Mouse (Mus musculus) megakaryocyte-erythroid progenitor cell, adult 5-6 weeks (primary cell): ENCODE measurements around the gene Ube2j2. TPM values are rescaled to one million over a fixed set of nuclear protein-coding genes. Genes with fewer than 3 reads are reported as not detected.

Source experiments
- ATAC-seq: replicated peaks from 2 replicates; pipeline ENCODE4 v1.8.0; 2016; ENCODE audit warnings: mild to moderate bottlenecking, inconsistent platforms; ENCODE audit not compliant: severe bottlenecking, poor library complexity, low FRiP score, low TSS enrichment
- total RNA-seq, 2 experiments: library from RNA; stranded (forward) in 1 of 2; stranded (reverse) in 1 of 2; fragments of 200-1000, 215-1000 nt in 1 of 2; fragments of >200 nt in 1 of 2; fragmentation: Nextera tagmentation in 1 of 2; gene quantifications; 2 replicates each; pipeline ENCODE4 v1.2.3; 2014 to 2017

Ube2j2 gene
- total RNA-seq (2014; fragmentation: Nextera tagmentation) (76.0 and 111 TPM in 2 replicates), total RNA-seq (2017) (133 and 145 TPM in 2 replicates)

DNA sequence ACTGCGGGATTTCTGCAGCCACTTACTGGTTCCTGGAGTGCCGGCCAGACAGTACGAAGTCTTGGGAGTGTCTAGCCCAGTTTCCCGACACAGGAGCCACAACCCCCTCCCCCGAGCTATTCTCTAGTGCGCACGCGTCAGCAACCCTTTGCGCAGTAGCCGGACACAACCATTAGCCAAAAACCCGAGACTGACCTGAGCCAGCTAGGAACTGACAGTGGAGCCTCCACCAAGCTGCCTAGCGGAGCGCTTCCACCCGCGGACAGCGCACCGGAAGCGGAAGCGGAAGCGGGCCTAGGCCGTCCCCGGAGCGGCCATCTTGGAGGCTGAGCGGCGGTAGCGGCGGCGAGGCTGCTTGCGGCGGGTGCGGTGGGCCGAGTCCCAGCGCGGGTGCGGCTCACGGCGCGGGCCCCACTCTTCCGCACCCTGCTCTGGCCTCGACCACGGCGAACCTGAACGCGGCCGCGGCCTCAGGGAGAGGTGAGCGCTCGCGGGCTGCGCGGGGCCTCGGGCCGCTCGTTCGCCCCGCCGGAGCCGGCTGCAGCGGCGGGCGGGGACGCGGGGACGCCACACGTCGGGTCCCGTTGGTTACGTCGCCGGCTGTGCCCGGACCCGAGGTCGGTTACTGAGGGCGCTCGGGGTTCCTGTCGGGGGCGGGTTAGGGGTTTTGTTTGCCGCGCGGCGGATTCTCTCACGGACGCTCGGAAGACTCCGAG, at the start of gene Ube2j2:
Gene Ube2j2, plus strand, starts transcription at position 298 of the 716 bp plus-strand sequence.
- ATAC-seq = peak; percentile 87

DNA sequence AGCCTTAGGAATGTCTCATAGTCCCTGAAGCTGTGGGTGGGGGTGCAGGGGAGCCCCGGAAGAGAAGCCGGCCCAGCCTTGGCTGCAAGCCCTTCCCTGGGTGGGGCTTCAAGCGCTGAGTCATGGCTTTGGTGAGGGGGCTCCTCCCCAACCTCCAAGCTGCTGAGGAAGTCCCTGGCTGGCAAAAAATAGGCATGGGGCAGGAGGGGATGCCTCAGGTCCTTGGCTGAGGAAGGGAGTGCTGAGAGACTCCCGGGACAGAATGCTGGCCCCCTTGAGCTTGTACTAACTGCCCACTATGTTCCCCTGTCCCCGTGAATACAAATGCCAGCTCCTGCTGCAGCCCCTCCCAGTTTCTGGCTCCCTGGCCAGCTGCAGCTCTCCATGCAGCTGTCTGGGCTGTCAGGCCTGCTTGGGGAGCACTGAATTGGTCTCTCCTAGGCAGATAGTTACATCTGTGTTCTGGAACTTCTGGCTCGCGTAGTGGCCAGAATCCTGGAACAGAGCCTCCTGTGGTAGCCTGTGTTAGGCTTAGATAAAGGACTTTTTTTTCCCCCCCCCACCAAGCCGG, 49.2 kb upstream of the Ube2j2 start:
- peak; percentile 46 for ATAC-seq

DNA sequence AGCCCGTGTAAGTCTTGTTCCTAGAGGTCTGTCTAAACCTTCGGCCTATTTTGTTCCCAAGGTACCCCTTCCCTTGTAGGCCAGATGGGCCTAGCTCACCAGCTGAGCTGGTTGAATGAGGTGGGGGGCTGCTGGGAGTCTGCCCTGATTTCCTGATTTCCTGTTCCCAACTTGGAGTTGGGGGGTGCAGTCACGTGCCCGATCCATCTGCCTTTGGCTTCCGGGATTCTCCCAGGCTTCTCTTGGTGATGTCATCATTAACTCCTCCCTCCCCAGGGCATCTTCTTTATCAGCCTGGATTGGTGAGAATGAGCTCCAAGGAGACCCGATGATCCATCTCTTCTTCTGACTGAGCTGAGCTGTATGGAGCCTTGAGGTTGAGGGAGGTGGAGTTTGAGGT, 48.4 kb upstream of the Ube2j2 start:
- no peak for ATAC-seq

DNA sequence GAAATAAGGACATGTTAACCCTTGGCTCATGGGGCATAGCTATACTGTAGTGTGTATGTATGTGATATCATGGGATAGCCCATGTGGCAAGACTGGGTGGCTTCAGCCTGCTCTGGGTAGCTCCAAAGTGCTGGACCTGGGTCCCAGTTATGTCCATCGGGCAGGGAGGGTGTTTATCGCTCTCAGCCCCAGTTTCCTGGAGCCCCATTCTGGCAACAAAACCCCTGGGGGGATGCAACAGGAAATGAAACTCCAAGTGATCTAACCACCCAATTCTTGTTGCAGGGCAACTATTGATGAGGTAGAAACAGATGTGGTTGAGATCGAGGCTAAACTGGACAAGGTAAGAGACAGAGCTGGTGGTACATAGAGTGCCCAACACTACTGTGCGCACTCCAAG, 47.8 kb upstream of the Ube2j2 start:
- no peak for ATAC-seq

DNA sequence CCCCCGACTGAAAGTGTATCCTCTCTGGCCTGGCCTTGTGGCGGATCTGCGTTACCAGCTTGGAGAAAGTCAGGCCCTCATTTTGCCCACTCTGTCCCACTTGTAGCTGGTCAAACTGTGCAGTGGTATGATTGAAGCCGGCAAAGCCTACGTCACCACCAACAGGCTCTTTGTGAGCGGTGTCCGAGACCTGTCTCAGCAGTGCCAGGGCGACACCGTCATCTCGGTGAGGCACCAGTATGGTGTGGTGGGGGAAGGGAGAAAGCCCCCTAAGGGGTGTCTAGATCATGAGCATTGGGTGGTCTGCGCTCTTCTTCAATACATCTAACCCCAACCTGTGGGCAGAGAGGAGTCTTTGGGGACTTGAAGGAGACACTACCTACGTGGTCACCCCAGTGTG, 47.2 kb upstream of the Ube2j2 start:
- no peak for ATAC-seq

DNA sequence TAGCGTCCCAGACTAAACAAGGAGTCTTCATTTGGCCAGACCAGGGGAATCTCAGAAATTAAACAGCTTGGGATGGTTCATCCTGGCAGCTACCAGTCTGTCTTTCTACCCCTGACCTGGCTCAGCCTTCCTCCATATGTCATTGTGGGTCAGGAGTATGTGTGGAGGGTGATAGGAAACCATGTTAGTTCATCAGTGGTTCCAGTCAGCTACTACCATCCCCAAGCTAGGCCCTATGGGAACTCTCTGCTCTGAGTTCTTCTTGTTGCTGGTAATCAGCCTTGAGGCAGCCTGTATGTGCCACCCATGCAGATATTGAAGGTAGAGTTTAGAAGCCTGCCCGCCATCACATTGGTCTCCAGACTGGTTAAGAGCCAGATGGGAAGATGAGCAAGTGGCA, 45.3 kb upstream of the Ube2j2 start:
- no peak for ATAC-seq

DNA sequence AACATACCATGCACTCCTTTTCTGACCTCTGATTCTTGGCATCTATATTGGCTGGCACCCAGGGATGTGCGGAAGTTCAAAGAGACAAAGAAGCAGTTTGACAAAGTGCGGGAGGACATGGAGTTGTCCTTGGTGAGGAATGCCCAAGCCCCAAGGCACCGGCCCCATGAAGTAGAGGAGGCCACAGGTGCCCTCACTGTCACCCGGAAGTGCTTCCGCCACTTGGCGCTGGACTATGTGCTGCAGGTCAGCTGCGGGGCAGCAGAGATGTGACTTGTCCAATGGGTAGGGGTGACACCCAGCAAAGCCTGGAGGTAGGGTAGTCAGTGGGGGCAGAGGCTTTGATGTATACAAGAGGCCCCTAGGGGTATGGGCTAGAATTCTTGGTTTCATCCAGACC, 44.3 kb upstream of the Ube2j2 start:
- no peak for ATAC-seq

DNA sequence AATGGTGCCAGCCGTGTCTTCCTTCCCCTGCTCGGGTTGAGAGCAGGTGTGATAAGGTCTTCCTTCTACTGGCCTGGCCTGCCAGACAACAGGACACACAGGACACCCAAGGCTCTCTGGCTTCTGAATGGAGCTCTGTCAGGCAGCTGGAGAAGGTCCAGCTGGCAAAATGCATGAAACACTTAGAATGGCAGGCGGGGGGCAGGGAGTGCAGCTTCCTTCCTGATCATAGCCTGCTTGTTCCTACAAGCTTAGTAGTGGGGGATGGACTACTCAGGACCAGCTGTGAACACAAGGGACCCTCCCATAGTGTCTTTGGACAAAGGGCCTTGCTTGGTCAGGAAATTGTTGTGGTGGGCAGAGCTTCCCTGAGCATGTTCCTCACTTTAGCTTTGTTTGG, 42.4 kb upstream of the Ube2j2 start:
- no peak for ATAC-seq

DNA sequence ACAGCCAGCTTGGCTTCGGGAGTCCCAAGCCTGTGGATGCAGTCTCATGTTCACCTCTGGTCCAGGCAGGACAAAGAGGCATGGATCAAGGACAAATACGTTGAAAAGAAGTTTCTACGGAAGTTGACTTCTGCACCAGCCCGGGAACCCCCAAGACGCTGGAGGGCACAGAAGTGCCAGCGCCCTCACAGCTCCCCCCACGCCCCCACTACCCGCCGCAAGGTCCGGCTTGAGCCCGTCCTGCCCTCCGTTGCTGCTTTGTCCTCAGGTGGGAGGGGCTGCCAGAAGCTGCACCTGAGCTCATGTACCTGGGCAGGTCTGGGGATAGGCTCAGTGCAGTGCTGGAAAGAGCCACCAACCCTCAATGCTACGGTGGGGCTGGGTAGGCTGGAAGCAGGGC, 40.4 kb upstream of the Ube2j2 start:
- ATAC-seq = no peak

DNA sequence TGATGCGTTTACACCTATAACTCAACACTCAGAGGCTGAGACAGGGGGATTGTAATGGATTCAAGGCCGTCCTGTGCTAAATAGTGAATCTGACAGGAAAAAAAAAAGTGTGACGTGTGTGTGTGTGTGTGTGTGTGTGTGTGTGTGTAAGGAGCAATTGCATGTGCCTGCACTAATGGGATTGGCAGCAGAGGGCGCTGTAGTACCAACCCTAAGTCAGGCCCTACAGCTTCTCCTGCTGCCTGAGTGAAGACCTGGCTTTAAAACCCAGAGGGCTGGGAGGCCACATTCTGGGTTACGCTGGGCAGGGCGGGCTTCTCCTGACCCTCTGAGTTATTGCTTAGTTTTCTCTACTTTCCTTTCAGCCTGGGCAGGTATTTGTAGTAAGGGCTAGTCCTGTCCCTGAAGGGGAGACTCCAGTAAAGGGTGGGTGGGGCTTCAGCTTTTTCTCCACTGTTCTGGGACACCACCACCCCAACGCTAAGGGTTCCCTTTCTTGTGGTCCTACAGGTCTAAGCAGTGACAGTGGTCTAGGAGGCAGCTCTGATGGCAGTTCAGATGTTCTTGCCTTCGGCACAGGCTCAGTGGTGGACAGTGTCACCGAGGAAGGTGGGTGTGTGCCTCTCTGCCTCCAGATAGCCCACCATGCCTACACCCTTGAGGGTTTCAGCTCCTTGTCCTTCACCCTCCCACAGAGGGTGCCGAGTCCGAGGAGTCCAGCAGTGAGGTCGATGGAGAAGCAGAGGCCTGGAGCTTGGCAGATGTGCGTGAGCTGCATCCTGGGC, 39.1 kb upstream of the Ube2j2 start:
- 0 out of 2 replicates have a peak, but pooled peaks have one; percentile 18 for ATAC-seq

DNA sequence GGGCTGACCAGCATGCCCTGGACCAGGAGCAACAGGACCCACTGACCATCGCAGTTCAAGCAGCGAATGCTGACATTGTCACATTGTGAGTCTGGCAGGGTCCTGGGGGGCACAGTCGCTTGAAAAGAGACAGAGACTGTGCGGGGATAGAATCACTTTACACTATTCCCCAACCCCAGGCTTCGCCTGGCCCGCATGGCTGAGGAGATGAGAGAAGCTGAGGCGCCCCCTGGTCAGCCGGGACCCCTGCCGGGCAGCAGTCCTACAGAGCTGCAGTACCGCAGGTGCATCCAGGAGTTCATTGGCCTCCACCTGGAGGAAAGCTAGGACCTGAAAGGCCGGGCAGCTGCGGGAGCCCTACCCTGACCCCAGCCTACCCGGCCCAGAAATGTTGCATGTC, 38.0 kb upstream of the Ube2j2 start:
- no peak for ATAC-seq

DNA sequence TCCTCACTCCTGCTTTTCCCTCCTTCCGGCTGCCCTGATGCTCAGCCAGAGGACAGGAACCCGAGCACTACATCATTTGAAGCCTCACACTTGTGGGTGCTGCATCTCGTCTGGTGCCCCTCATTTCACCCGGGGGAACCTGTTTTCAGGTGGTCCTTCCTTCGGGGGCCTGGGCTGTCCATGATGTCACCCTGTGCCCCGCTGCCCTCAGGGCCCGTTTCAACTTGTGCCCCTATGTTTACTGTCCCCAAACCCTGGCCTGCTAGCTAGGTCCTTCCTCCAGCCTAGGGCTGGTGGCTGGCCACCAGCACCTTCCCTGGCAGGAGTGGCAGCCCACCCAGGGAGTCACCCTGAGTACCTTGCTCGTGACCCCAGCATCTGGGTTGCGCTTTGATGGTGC, 37.5 kb upstream of the Ube2j2 start:
- ATAC-seq = no peak

DNA sequence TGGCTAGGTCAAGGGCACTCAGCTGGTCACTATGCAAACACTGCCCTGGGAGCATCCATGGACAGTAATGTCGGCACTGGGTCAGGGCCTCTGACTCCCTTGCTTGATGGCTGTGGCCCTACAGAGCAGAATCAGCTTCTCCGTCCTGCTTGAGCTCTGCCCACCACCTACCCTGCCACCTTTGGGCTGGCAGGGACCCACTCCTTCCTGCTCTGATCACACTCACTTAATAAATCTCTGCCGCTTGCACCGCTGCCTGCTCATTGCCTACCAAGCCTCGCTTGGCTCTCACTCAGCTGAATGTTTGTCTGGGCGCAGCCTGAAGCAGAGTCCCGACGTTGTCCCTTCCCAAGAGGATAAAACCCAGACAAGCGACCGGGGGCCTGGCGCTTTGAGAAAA, 36.6 kb upstream of the Ube2j2 start:
- ATAC-seq = no peak

DNA sequence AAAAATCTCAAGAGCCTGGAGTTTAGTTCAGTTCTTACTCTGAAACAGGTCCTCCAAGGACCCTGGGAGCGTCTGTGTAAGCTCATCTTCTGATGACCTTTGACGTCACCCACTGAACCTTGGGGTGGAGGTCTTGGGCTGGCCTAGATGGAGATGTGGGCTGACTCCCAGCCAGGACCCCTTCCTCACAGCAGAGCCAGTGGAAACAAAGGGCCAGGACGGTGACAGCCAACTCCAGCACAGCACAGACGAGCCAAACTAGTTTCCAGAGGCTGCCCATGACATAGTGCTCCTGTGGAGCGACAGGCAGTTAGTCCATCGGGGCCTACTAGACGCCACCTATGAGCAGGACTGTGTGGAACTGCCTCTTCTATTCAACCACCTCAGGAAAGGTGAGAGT, 35.4 kb upstream of the Ube2j2 start:
- ATAC-seq = no peak

DNA sequence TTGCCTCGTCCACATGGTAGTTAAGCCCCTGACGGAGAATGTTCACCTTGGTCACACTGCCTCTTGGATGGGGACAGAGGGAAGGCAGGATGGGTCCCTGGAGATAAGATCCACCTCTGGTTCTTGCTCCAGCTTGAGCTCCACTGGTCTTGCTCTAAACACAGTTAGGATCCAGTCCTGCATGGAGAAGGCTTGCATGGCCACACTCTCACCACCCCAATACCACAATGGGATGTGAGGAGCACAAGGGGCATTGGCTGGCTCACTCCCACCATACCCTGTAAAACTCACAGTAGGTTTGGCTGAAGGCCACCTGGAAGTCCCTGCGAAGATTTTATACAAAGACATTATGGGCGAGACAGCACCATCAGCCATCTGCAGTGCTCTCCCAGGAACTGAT, 34.9 kb upstream of the Ube2j2 start:
- ATAC-seq = no peak

DNA sequence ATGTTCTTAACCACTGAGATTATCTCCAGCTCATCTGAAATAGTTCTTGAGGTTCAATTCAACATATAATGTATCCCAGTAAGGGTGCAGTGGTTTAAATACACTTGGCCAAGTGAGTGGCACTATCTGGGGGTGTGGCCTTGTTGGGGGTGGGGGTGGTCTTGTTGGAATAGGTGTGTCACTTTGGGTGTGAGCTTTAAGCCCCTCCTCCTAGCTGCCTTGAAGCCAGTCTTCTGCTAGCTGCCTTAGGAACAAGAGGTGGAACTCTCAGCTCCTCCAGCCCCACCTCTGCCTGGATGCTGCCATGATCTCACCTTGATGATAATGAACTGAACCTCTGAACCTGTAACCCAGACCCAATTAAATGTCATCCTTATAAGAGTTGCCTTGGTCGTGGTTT, 11.6 kb upstream of the Ube2j2 start:
- ATAC-seq = no peak

DNA sequence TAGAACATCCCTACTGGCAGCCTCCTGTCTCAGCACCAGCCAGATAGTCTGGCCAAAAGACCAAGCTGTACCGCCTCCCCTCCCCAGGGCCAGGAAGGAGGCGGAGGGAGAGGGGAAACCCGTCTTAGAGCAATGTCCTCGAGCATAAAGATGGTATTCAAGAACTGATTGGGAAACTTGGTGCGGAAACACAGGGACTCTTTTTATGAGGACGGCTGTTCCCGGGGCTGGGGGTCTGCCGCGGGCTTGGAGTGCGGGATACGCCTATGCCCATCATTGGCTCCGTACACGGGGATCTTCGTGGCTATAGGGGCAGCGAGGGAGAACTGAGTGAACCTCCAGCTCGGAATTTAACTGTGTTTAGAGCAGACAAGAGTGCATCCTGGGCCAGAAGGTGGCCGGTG, 580 bp upstream of the Ube2j2 start:
- peak; percentile 51 for ATAC-seq

DNA sequence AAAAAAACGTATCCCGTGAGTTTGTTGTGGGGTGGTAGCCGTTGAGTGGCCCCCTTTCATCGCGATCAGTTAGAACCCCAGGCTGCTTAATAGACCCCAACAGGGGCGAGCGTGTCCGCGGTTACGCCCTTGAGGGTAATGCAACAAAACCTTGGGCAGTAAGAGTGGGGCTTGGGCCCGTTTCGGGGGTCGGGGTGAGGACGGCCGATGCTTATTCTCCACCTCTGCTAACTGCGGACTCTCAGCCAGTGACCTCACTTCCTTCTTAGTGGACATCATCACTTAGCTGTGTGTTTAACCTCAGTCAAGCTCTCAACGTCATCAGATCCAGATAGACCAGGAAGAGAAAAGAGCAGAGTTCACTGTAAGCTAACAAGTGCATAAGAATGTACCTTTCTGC, 640 bp downstream of the Ube2j2 start:
- peak; percentile 32; the same call in 1 of the 2 replicates for ATAC-seq

DNA sequence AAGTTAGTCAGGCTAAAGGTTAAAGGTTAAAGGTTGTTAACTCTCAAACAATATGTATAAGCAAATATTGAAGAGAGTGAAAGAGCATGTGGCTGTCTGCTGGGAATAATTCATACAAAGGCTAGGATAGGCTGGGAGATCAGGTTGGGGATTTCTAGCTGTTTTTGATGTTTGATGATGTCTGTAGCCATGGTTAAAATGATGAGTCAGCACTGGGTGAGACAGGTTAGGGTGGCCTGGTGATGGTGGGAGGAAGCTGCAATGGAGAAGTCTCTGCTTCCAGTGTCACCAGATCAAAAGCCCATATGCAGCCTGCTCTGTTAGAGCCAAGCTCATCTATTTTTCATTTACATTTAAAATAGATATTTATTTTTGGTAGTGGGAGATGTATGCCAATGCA, 3.5 kb downstream of the Ube2j2 start:
- no peak for ATAC-seq

DNA sequence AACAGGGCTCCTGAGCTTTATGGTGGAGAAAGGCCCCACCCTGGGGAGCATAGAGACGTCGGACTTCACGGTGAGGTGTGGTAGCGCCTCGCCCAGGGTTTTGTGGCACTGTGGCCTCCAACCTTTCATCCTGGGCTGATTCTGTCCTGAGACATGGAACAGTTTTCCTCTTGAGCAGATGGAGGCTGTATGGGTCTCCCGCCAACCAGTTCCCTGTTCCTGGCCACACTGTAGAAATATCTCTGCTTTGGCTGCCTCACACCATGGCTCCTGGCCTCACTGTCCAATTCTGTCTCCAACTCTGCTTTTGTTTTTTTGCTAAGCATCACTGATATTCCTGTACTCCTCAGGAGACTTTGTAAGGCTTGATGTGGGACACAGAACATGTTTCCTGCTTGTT, 11.9 kb downstream of the Ube2j2 start:
- ATAC-seq = no peak

DNA sequence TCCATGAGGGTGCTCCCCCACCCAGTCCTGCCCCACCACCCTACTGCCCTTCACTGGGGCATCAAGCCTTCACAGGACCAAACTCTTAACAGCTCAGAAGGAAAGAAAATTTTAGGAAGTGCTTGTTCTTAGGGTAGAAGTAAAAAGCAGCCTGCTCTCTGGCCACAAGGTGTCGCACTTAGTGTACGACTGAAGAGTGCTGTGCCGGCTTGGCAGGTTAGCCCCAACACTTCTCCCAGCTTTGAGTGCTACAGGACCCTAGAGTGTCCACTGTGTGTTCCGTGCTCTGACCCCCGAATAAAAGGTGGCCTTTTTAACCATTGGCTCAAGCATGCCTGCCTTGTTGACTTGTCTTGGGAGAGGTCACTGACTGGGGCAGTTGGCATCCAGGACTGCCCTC, 15.6 kb downstream of the Ube2j2 start:
- peak; percentile 46 for ATAC-seq
